8 mouse cellular contexts compared by ENCODE assay signal in the genomic region with DNA sequence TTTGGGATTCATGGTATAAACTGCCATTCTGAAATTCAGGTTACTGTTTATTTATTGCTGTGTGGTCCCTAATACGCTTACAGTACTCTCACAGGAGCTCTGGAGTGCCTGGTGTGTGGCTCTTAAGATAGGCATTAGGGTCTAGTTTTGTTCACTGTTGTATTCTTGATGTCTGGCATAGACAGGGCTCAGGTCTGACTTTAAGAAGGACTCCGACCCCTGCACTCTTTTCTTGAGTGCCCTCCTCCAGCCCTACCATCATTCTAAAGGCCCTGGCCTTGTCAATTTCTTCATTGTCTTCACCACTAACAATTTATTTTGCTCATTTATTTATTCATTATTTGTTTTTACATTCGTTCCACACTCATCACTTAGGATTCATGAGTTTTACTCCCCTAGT. TPM values are rescaled to one million over a fixed set of nuclear protein-coding genes. Genes with fewer than 3 reads are reported as not detected.
DNase-seq lines count a peak whose midpoint lies in the region; ATAC-seq and TF ChIP-seq lines count a peak whose summit lies in the region.

No protein-coding gene starts in this region.

- no peak for DNase-seq in kidney, adult 11 months
- no peak for DNase-seq in limb, embryonic 10.5 days (ENCODE audit: low spot score)
- no peak for DNase-seq in lung, postnatal 10 days
- DNase-seq in left cerebral cortex, adult 9 months (ENCODE audit: low spot score in 2 of 2), result no peak
- DNase-seq in natural killer cell, adult 2 months (ENCODE audit: low spot score in 2 of 2), result no peak

- TF ChIP-seq POLR2A in olfactory bulb, adult 2 months (IDR thresholded peaks at IDR 0.05; ENCODE audit: insufficient read depth, low read depth, low read length), result no peak

- WGBS in kidney, embryonic 16.5 days, result 40% methylated on average over 3 of the region's 3 CpGs
- 40% methylated on average over 3 of the region's 3 CpGs for WGBS in embryonic facial prominence, embryonic 15.5 days
- WGBS in limb, embryonic 10.5 days, result 37% methylated on average over 3 of the region's 3 CpGs
- 32% methylated on average over 3 of the region's 3 CpGs for WGBS in olfactory bulb, adult 2 months

- H3K9ac ChIP-seq in kidney, embryonic 16.5 days (replicated peaks; ENCODE audit: low read length), result no peak overlapping the region
- no peak overlapping the region for H3K9ac ChIP-seq in embryonic facial prominence, embryonic 15.5 days

- no peak for TF ChIP-seq CTCF in olfactory bulb, adult 2 months (IDR thresholded peaks at IDR 0.05; ENCODE audit: insufficient read depth, low read depth, low read length)

- no peaks in the 10 kb centered on the region for H3K36me3 ChIP-seq in kidney, embryonic 16.5 days (ENCODE audit: insufficient read depth, low read length)
- no peaks in the 10 kb centered on the region for H3K36me3 ChIP-seq in embryonic facial prominence, embryonic 15.5 days
- H3K36me3 ChIP-seq in limb, embryonic 10.5 days, result peaks cover 10% of the 10 kb centered on the region

- no peaks in the 10 kb centered on the region for H3K4me1 ChIP-seq in kidney, embryonic 16.5 days (ENCODE audit: insufficient read depth, low read length)
- H3K4me1 ChIP-seq in embryonic facial prominence, embryonic 15.5 days, result no peaks in the 10 kb centered on the region
- H3K4me1 ChIP-seq in limb, embryonic 10.5 days, result peaks cover 6% of the 10 kb centered on the region
- H3K4me1 ChIP-seq in olfactory bulb, adult 2 months (ENCODE audit: control insufficient read depth, insufficient read depth, low read length), result peaks cover 5% of the 10 kb centered on the region; the same call in 1 of the 2 replicates

- H3K27ac ChIP-seq in kidney, embryonic 16.5 days (ENCODE audit: low read length), result no peak overlapping the region
- H3K27ac ChIP-seq in embryonic facial prominence, embryonic 15.5 days (replicated peaks), result no peak overlapping the region
- no peak overlapping the region for H3K27ac ChIP-seq in limb, embryonic 10.5 days
- H3K27ac ChIP-seq in olfactory bulb, adult 2 months (ENCODE audit: insufficient read depth, low read depth, low read length), result no peak overlapping the region

- H3K9me3 ChIP-seq in kidney, embryonic 16.5 days (ENCODE audit: low read length), result no peaks in the 10 kb centered on the region
- H3K9me3 ChIP-seq in embryonic facial prominence, embryonic 15.5 days (replicated peaks), result no peaks in the 10 kb centered on the region
- no peaks in the 10 kb centered on the region for H3K9me3 ChIP-seq in limb, embryonic 10.5 days (replicated peaks)

- H3K4me3 ChIP-seq in kidney, embryonic 16.5 days (ENCODE audit: low read length), result peak overlapping the region; percentile 68
- H3K4me3 ChIP-seq in embryonic facial prominence, embryonic 15.5 days (replicated peaks), result peak overlapping the region; percentile 59
- peak overlapping the region; percentile 66 for H3K4me3 ChIP-seq in limb, embryonic 10.5 days
- H3K4me3 ChIP-seq in olfactory bulb, adult 2 months (ENCODE audit: insufficient read depth, low read depth, low read length), result peak overlapping the region; percentile 98; the same call in 1 of the 2 replicates

- peak overlapping the region; percentile 55 for H3K4me2 ChIP-seq in kidney, embryonic 16.5 days (replicated peaks; ENCODE audit: low read depth, low read length)
- peak overlapping the region; percentile 46 for H3K4me2 ChIP-seq in embryonic facial prominence, embryonic 15.5 days (replicated peaks)

- peak; percentile 42; the same call in 1 of the 2 replicates for ATAC-seq in kidney, embryonic 16.5 days (ENCODE audit: low FRiP score, low TSS enrichment)
- ATAC-seq in embryonic facial prominence, embryonic 15.5 days (ENCODE audit: insufficient number of reproducible peaks, low FRiP score, low TSS enrichment, low read depth), result no peak

- H3K27me3 ChIP-seq in kidney, embryonic 16.5 days (ENCODE audit: insufficient read depth, low read length), result peaks cover 2% of the 10 kb centered on the region; the same call in 1 of the 2 replicates
- peaks cover 6% of the 10 kb centered on the region; the same call in 1 of the 2 replicates for H3K27me3 ChIP-seq in embryonic facial prominence, embryonic 15.5 days
- peaks cover 75% of the 10 kb centered on the region for H3K27me3 ChIP-seq in limb, embryonic 10.5 days (ENCODE audit: low read depth, poor library complexity, severe bottlenecking)

RNA-seq across cellular contexts. Expression of gene Zfp275, which starts 0.4 kb away (rescaled TPM):
- 13.8 and 14.7 TPM in 2 replicates for polyA plus RNA-seq in kidney, embryonic 16.5 days (2015; fragmentation: Nextera tagmentation; extraction: Ambion mirVana)
- polyA plus RNA-seq in embryonic facial prominence, embryonic 15.5 days (2015; fragmentation: Nextera tagmentation; extraction: Ambion mirVana), result 17.2 and 17.7 TPM in 2 replicates
- polyA plus RNA-seq in limb, embryonic 10.5 days (2016; fragmentation: Nextera tagmentation; extraction: Ambion mirVana), result 19.9 and 22.6 TPM in 2 replicates
- not detected in 2 replicates for polyA plus RNA-seq in olfactory bulb, adult 2 months (2012; ENCODE audit: insufficient read depth, insufficient read length, low replicate concordance, missing spikeins)

RNA-seq across cellular contexts. Expression of gene Gm45015, which starts 5.4 kb away (rescaled TPM):
- not detected in 2 replicates for polyA plus RNA-seq in kidney, embryonic 16.5 days (2015; fragmentation: Nextera tagmentation; extraction: Ambion mirVana)
- polyA plus RNA-seq in embryonic facial prominence, embryonic 15.5 days (2015; fragmentation: Nextera tagmentation; extraction: Ambion mirVana), result not detected in 2 replicates
- polyA plus RNA-seq in limb, embryonic 10.5 days (2016; fragmentation: Nextera tagmentation; extraction: Ambion mirVana), result not detected in 2 replicates
- not detected in 2 replicates for polyA plus RNA-seq in olfactory bulb, adult 2 months (2012; ENCODE audit: insufficient read depth, insufficient read length, low replicate concordance, missing spikeins)

RNA-seq across cellular contexts. Expression of gene Xlr5a, which starts 49.3 kb away (rescaled TPM):
- not detected in 2 replicates for polyA plus RNA-seq in kidney, embryonic 16.5 days (2015; fragmentation: Nextera tagmentation; extraction: Ambion mirVana)
- not detected in 2 replicates for polyA plus RNA-seq in embryonic facial prominence, embryonic 15.5 days (2015; fragmentation: Nextera tagmentation; extraction: Ambion mirVana)
- not detected in 2 replicates for polyA plus RNA-seq in limb, embryonic 10.5 days (2016; fragmentation: Nextera tagmentation; extraction: Ambion mirVana)
- not detected in 2 replicates for polyA plus RNA-seq in olfactory bulb, adult 2 months (2012; ENCODE audit: insufficient read depth, insufficient read length, low replicate concordance, missing spikeins)

RNA-seq across cellular contexts. Expression of gene Xlr5c, which starts 49.3 kb away (rescaled TPM):
- polyA plus RNA-seq in kidney, embryonic 16.5 days (2015; fragmentation: Nextera tagmentation; extraction: Ambion mirVana), result not detected in 2 replicates
- not detected in 2 replicates for polyA plus RNA-seq in embryonic facial prominence, embryonic 15.5 days (2015; fragmentation: Nextera tagmentation; extraction: Ambion mirVana)
- polyA plus RNA-seq in limb, embryonic 10.5 days (2016; fragmentation: Nextera tagmentation; extraction: Ambion mirVana), result not detected in 2 replicates
- not detected in 2 replicates for polyA plus RNA-seq in olfactory bulb, adult 2 months (2012; ENCODE audit: insufficient read depth, insufficient read length, low replicate concordance, missing spikeins)

RNA-seq across cellular contexts. Expression of gene Gm18336, which starts 56.5 kb away (rescaled TPM):
- not detected in 2 replicates for polyA plus RNA-seq in kidney, embryonic 16.5 days (2015; fragmentation: Nextera tagmentation; extraction: Ambion mirVana)
- 0.09 TPM in 1 of 2 replicates, not detected in the other for polyA plus RNA-seq in embryonic facial prominence, embryonic 15.5 days (2015; fragmentation: Nextera tagmentation; extraction: Ambion mirVana)
- polyA plus RNA-seq in limb, embryonic 10.5 days (2016; fragmentation: Nextera tagmentation; extraction: Ambion mirVana), result not detected in 2 replicates
- not detected in 2 replicates for polyA plus RNA-seq in olfactory bulb, adult 2 months (2012; ENCODE audit: insufficient read depth, insufficient read length, low replicate concordance, missing spikeins)

Comparison
In these comparisons a context has a peak if more than half of its experiments do, and no peak if none do; other contexts are left out.
1. RNA of gene Zfp275, which starts 0.4 kb away (polyA plus RNA-seq): 19.9 to 22.6 TPM in limb, embryonic 10.5 days, 17.2 to 17.7 TPM in embryonic facial prominence, embryonic 15.5 days and 13.8 to 14.7 TPM in kidney, embryonic 16.5 days; not detected in olfactory bulb, adult 2 months; every median in the first group is over 10 times any median in the second.
2. Peak in every context shown above with its lines, with median percentiles within 50 percentile points of each other: H3K4me3 ChIP-seq.